Mouse (Mus musculus) left cerebral cortex, adult 9 months (tissue): ENCODE results near the gene Herpud2.
"Not testable (repeated sequence)": the region's sequence is repeated elsewhere in the genome, so short reads cannot be mapped to it uniquely, and the experiment has no call there.

Experiments
- DNase-seq, 2 experiments: peaks; one replicate each; pipeline ENCODE4 v3.0.0; 2022; ENCODE audit warnings: low spot score in 2 of 2

Herpud2 gene

DNA sequence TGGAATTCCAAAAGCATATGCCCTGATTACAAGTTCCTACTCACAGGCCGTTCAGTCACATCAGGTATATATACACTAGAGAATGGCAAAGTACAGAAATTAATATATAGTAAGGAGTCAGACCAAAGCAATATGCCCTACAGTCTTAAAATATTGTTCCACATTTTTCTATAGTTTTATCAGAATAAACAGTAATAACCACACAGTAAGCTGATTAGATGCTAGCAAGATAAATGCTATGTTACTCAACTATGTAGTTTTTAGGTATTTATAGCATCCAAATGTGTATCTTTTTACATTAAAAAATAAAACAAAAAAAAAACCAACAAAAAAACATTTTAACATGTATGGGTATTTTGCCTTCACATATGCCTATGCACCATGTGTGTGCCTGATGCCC is 5.7 kb downstream of the Herpud2 start:
- DNase-seq = no peak

DNA sequence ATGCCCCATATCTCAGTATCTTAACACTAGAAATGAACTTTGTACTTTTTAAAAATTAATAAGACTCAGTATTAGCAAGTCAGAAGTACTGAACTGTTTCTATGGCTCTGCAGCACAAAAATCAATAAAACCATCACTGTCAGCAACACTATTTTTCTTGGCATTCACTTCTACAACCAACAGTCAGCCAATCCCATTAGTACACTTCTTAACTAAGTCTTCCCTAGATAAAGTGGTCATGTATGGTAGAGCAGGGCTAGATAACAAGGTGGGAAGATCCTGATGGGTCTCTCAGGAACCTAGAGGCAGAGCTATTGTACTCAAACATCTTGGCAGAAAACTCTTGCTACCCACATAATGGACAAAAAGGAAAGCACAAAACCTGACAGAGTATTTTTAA is 7.7 kb downstream of the Herpud2 start:
- DNase-seq = no peak

DNA sequence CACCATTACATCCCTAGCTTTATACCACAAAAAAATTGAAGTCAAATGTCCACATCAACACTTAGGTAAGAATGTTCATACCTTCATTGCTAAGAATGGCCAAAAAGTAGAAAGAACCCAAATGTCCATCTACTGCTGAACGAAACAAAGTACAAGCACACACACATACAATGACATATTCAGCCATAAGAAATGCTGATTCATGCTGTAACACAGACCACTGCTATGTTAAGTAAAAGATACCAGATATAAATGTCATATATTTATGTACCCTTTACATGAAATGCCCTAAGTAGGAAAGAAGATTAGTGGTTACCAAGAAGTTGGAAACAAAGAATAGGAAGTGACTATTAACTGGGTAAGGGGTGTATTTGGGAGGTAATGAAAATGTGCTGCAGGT is 8.6 kb downstream of the Herpud2 start:
- no peak for DNase-seq

DNA sequence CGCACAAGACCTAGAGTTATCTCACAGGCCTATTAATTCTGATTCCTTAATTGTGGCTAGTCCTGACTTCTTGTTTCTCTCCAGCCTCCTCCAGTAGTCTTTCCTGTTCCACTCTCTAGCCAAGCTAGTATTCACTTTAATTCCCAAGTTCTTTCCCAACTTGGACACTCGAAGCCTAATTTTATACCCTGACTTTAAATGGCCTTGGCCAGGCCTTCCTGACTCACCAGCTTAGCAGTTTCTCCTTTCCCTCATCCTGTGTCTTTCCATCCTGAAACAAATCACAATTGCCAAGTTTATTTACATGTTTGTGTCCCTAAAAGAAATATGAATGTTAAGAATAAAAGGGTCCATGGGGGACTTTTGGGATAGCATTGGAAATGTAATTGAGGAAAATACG is 9.6 kb downstream of the Herpud2 start:
- DNase-seq = no peak

DNA sequence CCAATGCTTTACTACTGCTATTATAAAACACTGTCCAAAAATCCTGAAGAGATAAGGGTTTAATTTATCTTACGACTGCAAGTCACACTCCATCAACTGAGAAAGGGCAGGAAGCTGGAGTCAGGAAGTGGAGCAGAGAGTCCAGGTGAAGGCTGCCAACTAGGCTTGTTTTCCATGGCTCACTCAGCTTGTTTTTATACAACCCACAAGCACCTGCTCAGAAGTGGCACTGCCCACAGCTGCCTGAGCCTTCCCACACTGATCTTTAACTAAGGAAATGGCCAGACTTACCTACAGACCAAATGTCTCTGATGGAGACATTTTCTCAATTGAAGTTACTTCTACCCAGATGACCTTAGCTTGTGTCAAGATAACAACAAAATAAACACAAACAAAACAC is 11.3 kb downstream of the Herpud2 start:
- no peak for DNase-seq

DNA sequence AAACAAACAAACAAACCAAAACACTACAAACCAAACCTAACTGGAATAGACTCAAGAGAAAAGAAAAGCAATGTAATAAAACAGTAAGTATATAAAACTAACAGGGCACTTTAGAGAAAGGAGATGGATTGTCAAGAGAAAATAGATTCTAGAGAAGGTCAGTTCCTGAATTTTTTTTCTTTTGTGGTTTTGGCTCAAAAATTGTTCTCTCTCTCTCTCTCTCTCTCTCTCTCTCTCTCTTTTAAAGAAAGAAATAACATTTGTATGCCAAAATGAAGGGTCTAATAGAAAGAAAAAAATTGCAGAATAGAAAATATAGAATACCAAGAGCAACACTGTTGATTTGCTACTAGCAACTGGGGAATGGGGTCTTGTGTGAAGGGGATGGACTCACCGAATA is 12.7 kb downstream of the Herpud2 start:
- no peak for DNase-seq

DNA sequence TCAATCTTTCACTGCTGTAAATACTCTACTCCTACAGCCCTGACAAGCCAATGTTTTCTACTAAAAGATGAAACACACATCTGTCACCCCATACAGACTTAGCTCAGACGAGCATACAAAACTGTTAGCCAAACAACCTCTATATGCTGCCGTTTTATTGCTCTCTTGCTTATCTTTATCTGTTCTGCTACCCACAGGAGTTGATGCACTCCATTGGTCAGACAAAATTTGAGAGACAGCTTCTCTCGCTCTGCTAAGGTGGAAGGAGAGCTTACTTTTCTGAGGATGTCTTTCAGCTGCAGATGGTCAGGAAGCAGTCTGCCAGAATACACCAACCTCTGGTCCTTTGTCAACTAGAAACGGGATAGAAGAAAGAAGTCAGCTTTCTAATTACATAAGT is 18.7 kb downstream of the Herpud2 start:
- no peak for DNase-seq

DNA sequence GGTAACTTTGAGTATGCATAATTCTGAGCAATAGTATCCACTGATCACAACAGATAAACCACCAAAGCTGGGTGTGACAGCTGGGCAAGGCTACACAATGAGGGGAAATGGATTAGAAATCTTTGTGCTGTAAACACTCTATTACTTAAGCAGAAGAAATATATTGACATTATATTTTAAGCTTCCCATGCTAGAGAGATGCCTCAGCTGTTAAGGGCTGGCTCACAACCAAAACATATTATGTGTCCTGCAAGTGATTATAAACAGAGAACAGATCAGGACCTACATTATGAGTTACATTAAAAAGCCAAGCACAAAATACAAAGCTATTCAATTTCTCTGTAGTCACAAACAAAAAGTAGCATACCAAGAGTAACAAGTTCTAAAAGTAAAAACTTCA is 19.4 kb downstream of the Herpud2 start:
- DNase-seq = no peak

DNA sequence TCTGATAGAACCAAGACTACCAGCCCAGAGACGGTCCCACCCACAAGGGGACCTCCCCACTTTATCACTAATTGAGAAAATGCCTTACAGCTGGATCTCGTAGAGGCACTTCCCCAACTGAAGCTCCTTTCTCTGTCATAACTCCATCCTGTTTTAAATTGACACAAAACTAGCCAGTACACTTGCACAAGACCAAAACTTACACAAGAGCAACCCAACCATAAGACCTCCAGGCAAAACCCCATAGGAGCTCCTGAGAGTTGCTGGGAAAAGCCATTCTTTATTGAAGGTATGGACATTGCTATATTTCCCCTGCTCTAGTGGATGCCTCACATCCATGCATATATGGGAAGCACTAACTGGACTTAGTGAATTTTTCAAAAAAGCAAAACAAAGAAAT is 27.6 kb downstream of the Herpud2 start:
- DNase-seq = no peak

DNA sequence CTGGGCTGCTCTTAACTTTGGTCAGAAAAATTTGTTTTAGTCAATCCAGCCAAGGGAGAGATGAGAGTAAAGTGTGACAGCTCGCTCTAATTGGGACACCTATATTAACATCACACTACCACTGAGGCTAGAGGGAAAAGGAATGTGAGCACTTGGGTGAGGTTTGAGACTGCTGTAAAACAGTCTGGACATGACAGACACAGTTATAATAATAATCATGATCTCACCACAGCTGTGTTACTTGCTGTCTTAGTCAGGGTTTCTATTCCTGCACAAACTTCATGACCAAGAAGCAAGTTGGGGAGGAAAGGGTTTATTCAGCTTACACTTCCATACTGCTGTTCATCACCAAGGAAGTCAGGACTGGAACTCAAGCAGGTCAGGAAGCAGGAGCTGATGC is 28.0 kb downstream of the Herpud2 start:
- DNase-seq = not testable (repeated sequence)

DNA sequence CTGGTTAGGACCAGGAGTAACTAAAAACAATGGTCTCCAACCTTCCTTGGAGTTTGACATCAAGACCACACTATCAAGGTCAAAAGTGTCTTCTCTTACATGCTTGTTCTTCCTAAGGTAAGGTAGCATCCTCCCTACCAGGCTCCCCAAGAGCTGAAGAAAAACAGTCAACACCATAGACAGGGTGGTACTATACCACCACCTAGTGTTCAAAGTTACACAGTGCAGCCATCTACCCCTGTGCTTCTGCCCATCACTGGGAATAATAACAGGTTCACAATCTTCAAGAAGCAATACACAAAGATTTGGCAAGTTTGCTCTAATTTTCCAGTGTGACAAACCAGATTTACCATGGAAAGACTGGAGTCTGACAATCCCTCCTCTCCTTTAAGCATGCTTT is 47.0 kb downstream of the Herpud2 start:
- DNase-seq = peak in 1 of 2 experiments; percentile 74

DNA sequence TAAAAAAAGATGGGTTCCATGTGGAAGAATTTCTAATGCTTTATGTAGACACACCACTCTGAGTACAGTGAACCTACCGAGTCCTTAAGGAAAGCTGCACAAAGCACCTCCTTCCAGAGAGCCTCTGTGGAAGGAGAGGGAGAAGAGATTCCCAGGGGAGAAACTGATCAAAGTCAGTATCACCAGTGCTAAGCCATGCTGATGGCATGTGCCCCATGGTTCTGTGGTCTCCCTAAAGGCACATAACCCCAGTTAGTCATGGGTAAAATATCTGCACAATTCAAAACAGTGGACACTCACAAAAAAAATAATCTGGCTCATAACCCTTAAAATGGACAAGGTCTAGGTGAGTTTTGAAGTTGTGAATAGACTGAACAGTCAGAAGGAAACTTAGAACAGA is 48.7 kb downstream of the Herpud2 start:
- DNase-seq = no peak

DNA sequence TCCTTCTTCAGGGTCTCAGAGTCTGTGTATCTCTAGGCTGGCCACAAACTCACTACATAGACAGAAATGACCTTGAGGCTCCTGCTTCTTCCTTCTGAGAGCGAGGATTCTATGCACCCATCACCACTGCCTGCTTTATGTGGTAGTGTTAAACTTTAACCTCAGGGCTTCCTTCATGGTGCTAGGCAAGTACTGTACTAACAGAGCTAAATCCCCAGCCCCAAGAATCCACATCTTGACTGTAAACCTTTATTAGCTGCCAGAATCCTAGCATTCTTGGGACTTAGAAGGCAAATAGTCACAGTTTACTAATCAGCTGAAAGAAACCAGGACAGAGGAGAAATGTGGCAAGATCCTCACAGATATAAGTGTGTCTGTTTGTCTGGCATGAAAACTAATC is 60.8 kb downstream of the Herpud2 start:
- no peak for DNase-seq

DNA sequence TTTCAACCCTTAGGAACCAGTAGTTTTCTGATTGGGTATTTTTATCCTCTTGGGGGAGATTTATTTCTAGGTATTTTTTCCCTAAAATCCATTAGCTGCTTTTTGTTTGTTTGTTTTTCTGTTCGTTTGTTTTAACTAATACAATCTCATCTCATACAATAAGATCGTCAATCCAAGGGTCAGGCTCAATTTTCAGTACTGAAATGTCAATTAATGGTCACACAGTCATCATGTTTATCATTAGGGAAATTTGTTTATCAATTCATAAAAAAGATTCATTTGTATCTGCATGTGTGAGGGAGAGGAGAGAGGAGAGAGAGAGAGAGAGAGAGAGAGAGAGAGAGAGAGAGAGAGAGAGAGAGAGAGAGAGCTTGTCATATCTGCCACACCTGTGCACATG is 62.5 kb downstream of the Herpud2 start, which contains the start of gene Gm10181:
TSS of gene Gm10181 (plus strand) at position 301 of the 400 bp plus-strand sequence.
- no peak for DNase-seq

DNA sequence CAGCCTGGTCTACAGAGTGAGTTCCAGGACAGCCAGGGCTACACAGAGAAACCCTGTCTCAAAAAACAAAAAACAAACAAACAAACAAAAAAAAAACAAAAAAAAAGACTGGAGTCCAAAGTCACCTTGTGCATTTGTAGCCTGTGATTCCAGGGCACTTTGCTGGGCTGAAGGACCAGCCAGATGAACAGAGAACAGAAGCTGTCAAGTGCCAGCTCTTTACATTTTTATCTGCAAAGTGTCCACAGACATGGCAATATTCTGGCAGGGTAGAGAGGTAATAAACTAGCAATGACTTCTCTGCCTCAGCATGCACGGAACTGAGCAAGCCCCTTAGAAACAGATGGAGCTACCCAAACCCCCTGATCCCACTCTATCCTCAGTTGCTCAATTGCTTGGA is 75.1 kb downstream of the Herpud2 start:
- no peak for DNase-seq

DNA sequence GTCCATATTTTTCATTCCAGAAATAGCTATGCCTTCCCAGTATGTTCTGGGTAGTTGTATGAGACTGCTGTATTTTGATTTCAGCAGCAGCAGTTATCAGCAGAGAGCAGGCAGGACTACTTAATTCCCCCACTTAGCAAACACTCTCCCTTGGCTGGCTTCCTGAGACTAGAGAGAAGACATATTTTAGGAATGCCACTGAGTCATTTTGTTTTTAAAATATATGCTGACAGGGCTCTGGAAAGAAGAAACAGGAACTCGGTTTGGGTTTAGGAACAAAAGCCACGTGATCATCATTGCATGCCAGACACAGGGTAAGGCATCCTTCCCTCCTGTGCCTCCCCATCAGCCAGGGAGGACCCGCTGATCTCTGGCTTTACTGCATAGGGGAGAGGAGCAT is 75.6 kb downstream of the Herpud2 start:
- DNase-seq = peak; percentile 32 to 53

DNA sequence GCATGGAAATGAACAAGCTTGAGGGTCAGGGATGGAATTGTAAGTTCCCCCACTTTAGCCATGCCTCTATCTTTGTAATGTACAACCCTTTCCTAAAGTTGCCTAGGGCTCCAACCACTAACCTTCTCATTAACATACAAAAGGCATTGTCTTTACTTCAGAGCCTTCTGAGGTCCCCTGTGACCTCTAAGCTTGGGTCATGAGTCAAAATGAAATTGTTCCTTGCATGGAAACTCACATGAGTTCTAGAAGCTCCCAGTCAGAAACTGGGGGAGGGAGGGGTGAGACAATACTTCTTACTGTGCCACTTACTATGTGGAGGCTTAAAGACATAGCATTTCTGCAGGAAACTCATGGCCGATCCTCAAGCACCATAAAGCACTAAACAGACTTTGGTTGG is 79.0 kb downstream of the Herpud2 start:
- DNase-seq = no peak

DNA sequence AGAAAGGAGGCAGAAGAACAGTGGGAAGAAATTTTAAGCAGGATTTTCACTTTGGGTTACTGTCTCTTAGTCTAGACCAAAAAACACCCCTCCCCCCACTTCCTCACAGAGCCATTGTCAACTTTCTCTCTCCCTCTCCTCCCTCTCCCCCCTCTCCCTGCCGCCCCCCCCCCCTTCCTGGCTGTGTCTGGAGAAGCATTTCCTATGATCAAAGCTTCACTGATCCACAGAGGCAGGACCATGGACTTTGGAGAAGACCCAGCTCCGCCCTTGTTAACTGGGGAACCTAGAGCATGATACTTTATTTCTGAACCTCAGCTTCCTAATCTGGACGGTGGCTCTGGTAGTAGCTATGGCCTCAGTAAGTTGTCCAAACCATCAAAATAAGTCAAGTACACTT is 92.9 kb downstream of the Herpud2 start:
- no peak for DNase-seq
